Mouse (Mus musculus) cerebellum, adult (tissue): ENCODE measurements around the gene Tas1r2.
A peak's percentile ranks its signal among the peaks of the same experiment; 100 is the strongest.

ENCODE experiments used
- ATAC-seq: cut with Nextera tagmentation; 2 replicates; pipeline ENCODE4 v1.9.2; 2017; ENCODE audit warnings: mild to moderate bottlenecking, moderate library complexity, mixed read lengths; ENCODE audit not compliant: insufficient number of reproducible peaks, low FRiP score, low TSS enrichment

Gene Tas1r2

DNA sequence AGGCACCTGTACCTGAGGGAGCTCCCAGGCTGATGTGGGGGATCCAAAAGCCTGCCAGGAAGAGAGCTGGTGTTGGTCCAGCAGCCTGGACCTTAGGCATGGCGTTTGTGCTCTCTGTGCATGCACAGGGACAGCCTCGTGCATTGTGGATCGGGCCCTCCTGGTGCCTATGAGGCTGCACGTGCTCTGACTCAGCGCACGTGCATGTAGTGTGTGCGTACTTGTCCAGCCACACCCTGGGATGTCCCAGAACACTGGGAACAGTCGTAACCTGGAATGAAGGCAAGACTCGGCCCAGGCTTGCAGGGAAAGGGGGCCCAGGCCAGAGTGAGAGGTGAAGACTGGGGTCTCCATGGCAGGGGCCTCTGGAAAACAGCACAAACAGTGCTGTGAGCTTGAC lies 15.5 kb upstream of the Tas1r2 start:
- ATAC-seq: no peak

DNA sequence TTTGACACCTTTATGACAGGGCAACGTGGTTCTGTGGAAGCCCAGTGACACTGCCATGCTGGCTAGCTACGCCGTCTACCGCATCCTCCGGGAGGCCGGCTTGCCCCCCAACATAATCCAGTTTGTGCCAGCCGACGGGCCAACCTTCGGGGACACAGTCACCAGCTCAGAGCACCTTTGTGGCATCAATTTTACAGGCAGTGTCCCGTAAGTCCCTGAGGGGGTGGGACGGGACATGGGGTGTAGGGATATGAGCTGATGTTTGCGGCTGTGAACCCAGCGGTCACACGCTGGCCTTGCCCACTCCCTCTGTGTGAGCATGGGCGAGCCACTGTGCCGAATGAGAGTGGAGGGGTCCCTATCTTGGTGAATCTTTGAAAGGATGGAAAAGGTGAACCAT lies 15.0 kb upstream of the Tas1r2 start:
- ATAC-seq: no peak

DNA sequence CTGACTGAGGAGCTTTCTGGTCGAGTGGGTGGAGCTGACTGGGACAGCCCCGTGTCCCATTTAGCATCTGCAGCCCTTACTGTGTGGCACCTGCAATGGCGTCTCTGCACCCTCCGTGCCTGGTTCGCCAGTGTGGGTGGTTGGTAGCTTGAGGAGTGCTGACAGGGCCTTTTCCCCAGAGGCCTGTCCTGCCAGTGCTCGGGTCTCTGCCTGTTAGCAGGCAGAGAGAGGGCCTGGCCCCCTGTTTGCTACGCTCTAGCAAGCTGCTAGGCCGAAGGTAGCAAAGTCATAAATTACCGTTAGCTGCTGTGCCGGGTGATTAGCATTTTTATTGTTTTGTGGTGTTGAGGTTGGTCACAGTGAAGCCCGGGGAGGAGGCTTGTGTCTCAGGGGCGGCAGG lies 13.5 kb upstream of the Tas1r2 start:
- ATAC-seq: no peak

DNA sequence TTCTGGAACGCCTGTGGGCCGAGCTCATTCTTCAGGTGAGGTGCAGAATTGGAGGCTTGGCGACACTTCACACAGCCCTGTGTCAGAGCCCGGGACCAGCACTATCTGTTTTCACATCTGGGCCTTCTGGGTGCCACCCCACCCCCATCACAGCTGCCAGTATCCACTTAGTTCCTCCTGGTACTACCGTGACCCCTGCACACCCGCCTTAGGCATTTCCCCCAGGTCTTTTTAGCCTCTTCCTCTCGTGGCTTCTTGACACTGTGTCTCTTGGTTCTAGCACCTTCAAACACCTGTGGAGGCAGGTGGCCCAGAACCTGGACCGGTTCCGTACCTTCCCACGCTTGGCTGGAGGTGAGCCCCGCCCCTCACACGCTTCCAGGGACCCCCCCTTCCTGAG lies 13.0 kb upstream of the Tas1r2 start:
- no peak for ATAC-seq

DNA sequence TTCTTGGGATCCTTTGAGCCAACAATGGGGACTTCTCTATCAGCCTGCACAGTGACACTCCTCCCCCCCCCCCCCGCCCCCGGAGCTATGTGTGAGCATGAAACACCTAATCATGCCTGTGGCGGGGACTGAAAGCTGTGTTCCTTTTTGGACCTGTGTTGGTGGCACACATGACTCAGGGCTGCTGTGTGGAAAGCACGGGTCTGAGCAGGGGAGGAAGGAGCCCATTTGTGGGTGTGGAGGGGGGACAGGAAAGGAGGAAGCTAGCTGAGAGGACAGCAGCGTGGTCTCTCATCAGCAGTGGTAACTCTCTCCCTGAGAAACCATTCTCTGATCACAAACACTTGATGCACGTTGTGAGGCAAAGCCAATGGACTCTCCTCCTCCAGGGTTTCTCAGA lies 12.6 kb upstream of the Tas1r2 start:
- no peak for ATAC-seq

DNA sequence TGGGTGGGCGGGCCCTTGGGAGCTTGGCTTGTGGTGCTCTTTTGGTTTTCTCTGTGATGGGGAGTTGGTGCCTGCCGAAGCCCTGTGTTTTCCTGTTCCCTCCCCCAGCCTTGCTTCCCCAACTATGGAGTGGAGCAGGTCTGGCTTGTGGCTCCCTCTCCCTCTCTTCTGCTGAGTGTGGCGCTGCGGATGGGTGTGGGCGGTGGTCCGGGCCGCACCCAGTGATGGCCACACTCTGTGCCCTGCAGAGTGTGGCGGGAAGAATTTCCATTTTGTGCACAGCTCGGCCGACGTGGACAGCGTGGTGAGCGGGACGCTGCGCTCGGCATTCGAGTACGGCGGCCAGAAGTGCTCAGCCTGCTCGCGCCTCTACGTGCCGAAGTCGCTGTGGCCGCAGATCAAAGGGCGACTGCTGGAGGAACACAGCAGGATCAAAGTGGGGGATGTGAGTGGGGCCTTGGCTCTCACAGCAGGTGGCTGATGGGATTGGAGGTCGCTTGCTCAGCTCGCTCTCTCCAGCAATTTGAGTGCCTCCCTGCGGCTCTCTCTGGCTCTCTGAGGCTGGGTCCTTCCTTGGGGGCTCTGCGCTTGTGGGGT lies 11.4 kb upstream of the Tas1r2 start:
- no peak for ATAC-seq

DNA sequence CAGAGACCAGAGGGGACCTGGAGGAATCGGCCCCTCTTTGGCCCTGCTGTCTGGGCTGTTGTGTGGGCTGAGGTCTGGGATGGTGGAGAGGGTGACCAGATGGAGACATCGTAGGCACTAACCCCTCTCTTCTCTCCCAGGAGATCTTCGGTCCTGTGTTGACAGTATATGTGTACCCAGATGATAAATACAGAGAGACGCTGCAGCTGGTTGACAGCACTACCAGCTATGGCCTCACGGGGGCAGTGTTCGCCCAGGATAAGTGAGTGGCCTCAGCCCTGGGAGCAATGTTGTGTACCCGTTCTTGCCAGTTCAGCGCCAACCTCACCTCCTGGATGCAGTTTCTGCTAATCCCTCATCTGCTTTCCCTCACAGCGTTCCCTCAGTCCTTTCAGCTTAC lies 9.4 kb upstream of the Tas1r2 start:
- peak; percentile 47; the same call in 1 of the 2 replicates for ATAC-seq

DNA sequence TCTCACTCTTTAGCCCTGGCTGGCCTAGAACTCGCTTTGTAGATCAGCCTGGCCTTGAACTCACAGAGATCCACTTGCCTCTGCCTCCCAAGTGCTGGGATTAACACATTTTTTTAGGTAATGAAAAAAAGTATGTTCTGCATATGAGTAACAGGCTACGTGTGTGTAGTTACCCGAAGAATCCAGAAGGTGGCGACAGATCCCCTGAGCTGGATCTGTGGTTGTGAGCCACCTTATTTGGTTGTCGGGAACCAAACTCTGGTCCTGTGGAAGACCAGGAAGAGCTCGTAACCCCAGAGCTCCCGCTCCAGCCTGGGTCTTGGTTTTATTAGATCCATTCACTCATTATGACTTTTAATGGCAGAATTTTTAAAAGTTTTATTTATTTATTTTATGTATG lies 6.4 kb upstream of the Tas1r2 start:
- no peak for ATAC-seq

DNA sequence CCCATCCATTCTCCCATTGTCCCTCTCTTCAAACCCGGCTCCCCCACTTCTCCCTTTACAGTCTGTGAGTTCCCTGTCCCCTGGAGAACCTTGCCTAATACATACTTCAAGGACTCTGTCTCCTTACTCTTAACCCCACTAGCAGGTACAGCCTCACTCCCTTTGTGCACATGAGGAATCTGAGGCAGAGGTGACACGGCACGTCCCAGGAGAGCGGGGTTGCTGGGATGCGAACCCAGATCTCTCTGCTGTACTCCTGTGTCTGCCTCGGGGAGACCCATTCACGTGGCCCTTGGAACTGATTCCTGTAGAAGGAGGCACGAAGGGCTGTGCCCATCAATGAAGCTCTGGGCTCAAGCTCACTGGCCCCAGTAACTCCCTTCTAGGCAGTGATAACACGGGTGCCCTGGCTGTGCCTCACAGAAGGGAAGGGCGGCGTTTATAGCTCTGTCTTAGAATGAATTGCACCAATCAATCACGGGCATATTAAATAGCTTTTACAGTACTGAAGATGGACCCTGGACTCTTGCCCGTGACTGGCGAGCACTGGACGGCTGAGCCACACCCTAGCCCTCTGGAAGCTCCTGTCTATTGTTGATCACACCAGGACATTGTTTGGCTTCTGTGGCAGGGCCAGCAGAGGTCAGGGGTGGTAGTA lies 3.1 kb upstream of the Tas1r2 start:
- no peak for ATAC-seq

DNA sequence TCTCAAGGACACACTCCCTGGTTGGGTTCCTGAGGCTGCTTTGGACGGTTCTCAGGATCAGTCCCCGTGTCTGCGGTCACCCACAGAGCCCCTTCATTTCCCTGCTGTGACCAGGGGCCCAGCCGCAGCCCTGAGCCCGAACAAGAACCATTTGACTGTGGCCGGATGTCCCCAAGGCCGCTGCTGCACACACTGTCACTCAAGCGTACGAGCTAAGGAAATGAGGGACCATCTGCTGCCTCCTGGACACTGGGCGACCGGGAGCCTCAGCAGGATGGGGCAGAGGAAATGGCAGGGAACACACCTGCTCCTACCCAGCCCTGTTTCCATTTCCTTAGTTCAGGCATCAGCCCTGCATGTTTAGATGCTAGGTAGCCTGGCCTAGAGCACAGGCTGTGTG lies 2.4 kb upstream of the Tas1r2 start:
- ATAC-seq: no peak

DNA sequence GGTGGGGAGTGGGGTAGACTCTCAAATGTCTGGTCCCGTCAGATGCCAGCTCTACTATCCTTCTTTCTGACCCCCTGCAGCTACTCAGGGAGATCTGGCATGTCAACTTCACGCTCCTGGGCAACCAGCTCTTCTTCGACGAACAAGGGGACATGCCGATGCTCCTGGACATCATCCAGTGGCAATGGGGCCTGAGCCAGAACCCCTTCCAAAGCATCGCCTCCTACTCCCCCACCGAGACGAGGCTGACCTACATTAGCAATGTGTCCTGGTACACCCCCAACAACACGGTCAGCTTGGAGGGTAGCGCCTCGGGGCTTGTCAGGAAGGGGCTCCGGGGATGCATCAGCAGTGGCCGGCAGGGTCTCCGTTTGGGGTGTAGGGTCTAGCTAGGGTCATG lies 8.6 kb downstream of the Tas1r2 start:
- ATAC-seq: no peak

DNA sequence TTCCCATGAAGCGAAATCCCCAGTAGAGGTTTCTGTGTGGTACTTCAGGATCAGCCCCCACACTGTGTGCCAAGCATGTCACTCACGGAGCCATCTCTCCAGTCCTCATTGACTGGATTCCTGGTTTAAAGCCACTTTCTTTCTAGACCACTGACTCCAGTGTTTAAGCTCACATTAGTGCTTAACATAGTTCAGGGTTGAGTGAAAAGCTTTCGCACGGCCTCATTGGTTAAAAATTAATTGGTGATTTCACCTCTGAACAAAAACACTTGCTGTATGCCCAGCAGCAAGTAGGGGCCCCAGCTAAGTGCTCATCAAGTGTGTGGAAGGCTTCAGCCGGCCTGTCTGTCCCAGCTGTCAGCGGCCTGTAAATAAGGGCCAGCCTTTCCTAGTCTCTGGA lies 14.3 kb downstream of the Tas1r2 start:
- ATAC-seq: no peak

DNA sequence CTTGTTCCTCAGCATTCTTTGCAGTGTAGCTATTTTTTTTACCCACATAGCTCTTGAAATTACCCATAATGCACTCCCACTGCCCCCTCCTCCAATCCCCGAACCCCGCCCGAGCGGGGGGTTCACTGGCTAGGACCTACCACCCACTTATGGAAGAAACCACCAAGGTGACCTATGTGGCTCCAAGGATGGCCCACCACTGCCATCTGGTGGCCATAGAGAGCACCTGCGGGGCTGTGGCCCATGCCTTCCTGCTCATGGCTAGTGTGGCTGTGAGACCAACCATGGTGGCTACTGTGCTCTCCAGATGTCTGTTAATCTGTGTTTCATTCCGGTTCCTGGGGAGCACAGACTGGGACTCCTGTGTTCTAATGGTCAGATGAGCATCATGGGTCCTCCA lies 16.5 kb downstream of the Tas1r2 start:
- no peak for ATAC-seq

DNA sequence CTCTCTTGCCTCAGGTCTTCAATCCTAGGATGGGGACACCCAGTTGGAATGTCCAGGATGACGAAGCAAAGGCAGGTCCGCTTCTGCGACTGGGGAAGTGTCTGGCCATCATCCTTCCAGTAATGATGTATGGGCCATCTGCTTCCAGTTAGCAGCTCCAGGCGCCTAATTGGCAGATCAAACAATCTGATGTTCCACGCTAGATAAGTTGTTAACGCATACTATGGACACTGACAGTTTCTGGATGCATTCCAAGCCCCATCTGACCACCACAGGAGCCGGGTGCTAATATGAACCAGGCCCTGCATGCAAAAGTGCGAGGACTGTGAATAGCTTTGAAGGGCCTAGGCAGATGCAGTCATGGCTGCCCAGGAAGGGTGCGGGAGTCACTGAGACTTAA lies 22.4 kb downstream of the Tas1r2 start:
- ATAC-seq: no peak

DNA sequence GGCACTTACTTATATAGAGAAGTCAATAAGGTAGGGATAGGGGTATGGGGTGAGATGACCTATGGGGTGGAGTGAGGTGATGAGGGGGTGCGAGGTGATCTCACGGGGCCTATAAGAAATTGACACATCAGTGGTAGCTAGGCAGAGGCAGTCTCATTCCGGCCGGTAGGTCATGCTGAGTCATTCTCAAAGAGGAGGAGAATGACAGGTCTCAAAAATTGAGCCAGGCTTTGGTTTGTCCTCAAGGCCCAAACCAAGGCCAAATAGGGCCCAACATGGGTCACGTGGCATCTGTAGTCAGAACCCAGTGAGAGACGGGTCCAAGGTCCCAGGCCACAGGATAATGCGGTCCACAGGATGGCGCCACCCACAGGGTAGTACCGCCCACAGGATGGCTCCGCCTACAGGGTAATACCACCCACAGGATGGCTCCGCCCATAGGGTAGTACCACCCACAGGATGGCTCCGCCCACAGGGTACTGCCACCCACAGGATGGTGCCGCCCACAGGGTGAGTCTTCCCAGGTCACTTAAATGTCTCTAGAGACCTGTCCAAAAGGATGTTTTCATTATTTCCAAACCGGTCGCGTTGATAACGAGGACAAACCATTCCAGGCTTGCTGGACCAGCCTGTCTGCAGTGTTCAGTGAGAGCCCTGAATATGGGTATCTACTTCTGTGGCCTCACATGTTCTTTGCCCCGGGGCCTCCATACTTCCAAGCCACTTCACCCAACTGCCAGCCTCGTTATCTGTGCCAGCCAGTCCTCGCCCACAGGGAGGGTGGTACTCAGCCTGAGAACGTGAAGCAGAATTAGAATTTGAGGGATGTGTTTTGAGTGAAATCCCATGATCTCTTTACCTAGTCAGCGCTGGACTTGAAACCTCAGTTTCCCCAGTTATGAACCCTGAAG lies 30.6 kb downstream of the Tas1r2 start:
- no peak for ATAC-seq

DNA sequence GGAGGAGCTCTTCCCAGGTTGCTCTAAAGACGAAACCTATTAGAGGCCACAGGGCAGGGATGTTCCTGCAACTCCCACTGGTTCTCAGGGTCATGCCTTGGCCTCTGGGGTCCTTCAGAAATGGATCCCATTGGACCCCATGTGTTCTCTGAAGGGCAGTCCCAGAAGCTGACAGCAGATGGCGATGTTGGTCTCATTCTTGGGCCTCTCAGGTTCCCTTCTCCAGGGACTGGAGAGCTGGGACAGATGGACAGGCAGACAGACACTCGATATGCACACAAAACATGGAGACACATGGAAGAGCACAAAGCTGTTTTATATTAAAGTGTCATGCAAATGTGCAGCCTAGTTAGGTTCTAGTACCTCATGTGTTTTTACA lies 31.3 kb downstream of the Tas1r2 start:
- ATAC-seq: no peak

DNA sequence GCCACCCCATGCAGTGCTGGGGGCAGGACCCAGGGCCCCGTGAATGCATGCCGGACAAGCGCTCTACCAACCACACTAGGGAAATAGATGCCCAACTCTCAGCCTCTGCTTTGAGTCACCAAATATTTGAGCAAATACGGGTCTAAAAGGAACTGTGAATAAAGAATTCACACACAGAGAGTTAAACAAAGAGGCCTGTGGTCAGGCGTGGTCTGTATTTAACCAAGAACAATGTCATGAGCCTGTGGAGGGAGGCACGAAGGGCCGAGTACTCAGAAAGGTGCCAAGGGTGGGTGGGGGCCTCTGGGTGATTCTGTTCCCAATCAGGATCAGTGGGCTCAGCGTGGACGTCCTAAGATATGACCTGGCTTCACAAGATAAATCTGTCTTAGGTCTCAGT lies 34.7 kb downstream of the Tas1r2 start:
- no peak for ATAC-seq

DNA sequence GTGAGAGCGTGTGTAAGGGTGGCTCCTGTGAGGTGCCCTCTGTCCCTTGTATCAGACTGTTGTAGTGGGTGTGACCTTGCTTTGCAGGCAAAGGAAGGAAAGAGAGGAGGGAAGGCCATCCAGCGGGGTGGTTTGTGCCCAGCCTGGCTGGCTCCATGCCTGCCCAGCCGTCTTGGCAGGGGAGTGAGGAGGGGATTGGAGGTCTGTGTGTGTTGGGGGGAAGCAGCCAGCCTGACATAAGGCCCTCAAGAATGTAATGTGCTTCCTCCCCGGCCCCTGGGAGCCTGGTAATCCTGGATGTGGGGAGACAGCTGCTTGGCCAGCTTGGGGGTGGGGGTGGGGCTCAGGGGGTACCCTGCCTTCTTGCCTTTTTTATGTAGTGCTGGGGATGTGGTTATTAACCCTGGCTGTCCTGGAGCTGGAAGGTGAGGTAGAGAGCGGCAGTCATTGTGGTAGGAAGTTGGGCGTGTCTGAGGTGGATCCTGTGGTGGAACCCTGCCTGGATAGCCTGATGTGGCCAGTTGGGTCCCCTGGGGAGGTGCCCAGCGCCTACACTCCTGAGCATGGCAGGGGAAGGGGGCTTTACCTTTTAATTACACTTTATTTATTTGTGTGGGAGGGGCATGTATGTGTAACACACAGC lies 36.4 kb downstream of the Tas1r2 start:
- ATAC-seq: no peak

DNA sequence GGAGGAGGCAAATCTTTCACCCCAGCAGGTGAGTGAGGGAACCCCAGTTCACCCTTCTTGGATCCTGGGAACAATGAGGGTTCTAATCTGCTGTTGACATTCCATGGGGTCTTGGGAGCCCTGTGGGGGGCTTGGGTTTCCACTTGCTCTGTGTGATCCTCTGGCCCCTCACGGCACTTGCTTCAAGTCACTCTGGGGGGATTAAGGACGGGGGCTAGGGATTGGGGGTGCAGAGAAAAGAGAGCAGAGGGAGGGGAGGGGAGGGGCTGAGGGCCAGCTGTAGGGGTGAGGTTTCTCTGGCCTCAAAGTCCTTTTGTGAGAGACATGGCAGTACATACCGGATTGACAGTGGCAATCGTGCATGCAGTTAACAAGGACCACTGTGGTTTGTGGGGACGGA lies 40.0 kb downstream of the Tas1r2 start:
- ATAC-seq: no peak

DNA sequence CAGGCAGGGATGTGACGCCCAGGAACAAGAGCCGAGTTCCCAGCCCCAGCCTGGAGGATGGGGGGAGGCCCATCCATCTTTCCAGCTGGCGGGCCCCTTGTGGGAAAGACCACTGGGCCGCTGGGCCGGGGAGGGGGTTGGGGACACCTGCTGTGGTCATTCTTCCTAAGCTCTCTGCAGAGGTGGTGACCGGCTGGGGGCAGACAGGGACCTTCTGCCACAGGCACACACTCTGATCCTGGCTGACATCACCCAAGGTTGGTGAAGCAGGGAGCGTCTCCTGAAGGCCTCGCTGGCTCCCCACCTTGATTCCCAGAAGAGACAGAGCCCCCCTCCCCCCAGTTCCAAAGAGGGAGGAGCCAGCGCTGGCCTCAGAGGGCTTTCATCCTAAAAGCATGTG lies 44.4 kb downstream of the Tas1r2 start:
- no peak for ATAC-seq

DNA sequence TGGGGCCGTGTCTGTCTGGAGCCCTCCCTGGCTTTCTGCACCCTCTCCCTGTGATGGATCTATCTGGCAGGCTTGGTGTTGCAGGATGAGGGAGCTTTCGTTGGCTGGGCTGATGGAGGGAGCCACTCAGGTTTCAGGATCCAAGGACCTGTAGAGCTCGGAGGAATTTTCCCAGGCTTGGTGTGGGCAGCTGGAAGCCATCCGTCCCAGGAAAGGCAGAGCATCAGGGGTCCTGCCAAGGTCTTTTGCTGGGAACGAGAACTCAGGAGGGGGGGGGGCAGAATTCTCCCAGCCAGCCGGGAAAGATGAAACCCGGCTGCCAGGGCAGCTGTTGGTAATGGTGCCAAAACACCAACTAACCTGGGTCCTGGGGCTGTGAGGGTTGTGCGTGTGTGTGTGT lies 45.3 kb downstream of the Tas1r2 start:
- no peak for ATAC-seq
